ENCODE assay signal across 11 mouse cellular contexts in genomic region chr4:62870391-62870983, GRCm38 (mm10).
DNase-seq lines count a peak whose midpoint lies in the region; ATAC-seq and TF ChIP-seq lines count a peak whose summit lies in the region.
"Had no signal": no experiment of that assay in that cellular context is flagged by ENCODE, and none has a peak within 500 bp of the region (broad histone marks: within the 10 kb centered on the region; RNA-seq: fewer than 3 reads in every experiment).

No protein-coding gene starts in this region.

- WGBS in hindbrain, embryonic 16.5 days: 55% methylated on average over 14 of the region's 14 CpGs
- WGBS in lung, embryonic 15.5 days: 43% methylated on average over 14 of the region's 14 CpGs

- no peaks in the 10 kb centered on the region for H3K27me3 ChIP-seq in hindbrain, embryonic 16.5 days (replicated peaks; ENCODE audit: control insufficient read depth, insufficient read depth, low read length)
- H3K27me3 ChIP-seq in lung, embryonic 15.5 days: no peaks in the 10 kb centered on the region

- TF ChIP-seq POLR2A in brain, embryonic 14.5 days (IDR thresholded peaks at IDR 0.05; ENCODE audit: borderline replicate concordance, extremely low read depth, insufficient read depth, insufficient read length, poor library complexity, severe bottlenecking): no peak

- H3K36me3 ChIP-seq in hindbrain, embryonic 16.5 days (ENCODE audit: control insufficient read depth, insufficient read depth, low read length): no peaks in the 10 kb centered on the region
- no peaks in the 10 kb centered on the region for H3K36me3 ChIP-seq in lung, embryonic 15.5 days
- H3K36me3 ChIP-seq: G1E had no signal

- H3K4me3 ChIP-seq in gastrocnemius, adult 2 months: no peak overlapping the region
- H3K4me3 ChIP-seq in hindbrain, embryonic 16.5 days (ENCODE audit: low read length): no peak overlapping the region
- no peak overlapping the region for H3K4me3 ChIP-seq in lung, embryonic 15.5 days
- H3K4me3 ChIP-seq: erythroblast, embryonic 14.5 days had no signal

- no peak for TF ChIP-seq CTCF in gastrocnemius, adult 2 months (IDR thresholded peaks at IDR 0.05)
- TF ChIP-seq CTCF in brain, embryonic 14.5 days (IDR thresholded peaks at IDR 0.05; ENCODE audit: borderline replicate concordance, extremely low read depth, insufficient read depth, insufficient read length): no peak

- H3K4me1 ChIP-seq in hindbrain, embryonic 16.5 days (ENCODE audit: control insufficient read depth, insufficient read depth, low read depth, low read length): 0 out of 2 replicates have a peak, but pooled peaks cover 4% of the 10 kb centered on the region
- 0 out of 2 replicates have a peak, but pooled peaks cover 6% of the 10 kb centered on the region for H3K4me1 ChIP-seq in lung, embryonic 15.5 days

- peak; percentile 80 for ATAC-seq in hindbrain, embryonic 16.5 days
- ATAC-seq in lung, embryonic 15.5 days (ENCODE audit: borderline replicate concordance, extremely low read depth, low FRiP score, low TSS enrichment): peak; percentile 35; the same call in 1 of the 2 replicates
- no peak for ATAC-seq in monocyte, adult 5-6 weeks (replicated peaks; ENCODE audit: insufficient number of reproducible peaks, low FRiP score, low TSS enrichment, poor library complexity, severe bottlenecking)

- peak; percentile 21 for DNase-seq in gastrocnemius, postnatal 14 days
- no peak for DNase-seq in gastrocnemius, adult 2 months
- peak; percentile 79 for DNase-seq in brain, embryonic 14.5 days (ENCODE audit: low read depth)
- no peak for DNase-seq in thymus, postnatal 25 days
- DNase-seq in thymus, postnatal 36 days: no peak

- intact Hi-C loops in gastrocnemius, postnatal 14 days (cut with DNase I; ENCODE audit: low total_unique reads): no loop called here
- intact Hi-C loops in gastrocnemius, adult 2 months (cut with DNase I): no loop called here

- no peaks in the 10 kb centered on the region for H3K9me3 ChIP-seq in hindbrain, embryonic 16.5 days (ENCODE audit: control insufficient read depth, low read length)
- no peaks in the 10 kb centered on the region for H3K9me3 ChIP-seq in lung, embryonic 15.5 days

- H3K27ac ChIP-seq in gastrocnemius, adult 2 months: no peak overlapping the region
- H3K27ac ChIP-seq in hindbrain, embryonic 16.5 days (ENCODE audit: low read depth, low read length): no peak overlapping the region
- no peak overlapping the region for H3K27ac ChIP-seq in lung, embryonic 15.5 days
- H3K27ac ChIP-seq: liver, embryonic 14.5 days had no signal

- no peak overlapping the region for H3K4me2 ChIP-seq in hindbrain, embryonic 16.5 days (ENCODE audit: low read length)
- no peak overlapping the region for H3K4me2 ChIP-seq in lung, embryonic 15.5 days

- no peak overlapping the region for H3K9ac ChIP-seq in hindbrain, embryonic 16.5 days (ENCODE audit: low read depth, low read length)
- H3K9ac ChIP-seq in lung, embryonic 15.5 days: no peak overlapping the region
- H3K9ac ChIP-seq: liver, embryonic 14.5 days had no signal

Comparison
In these comparisons a context has a peak if more than half of its experiments do, and no peak if none do; other contexts are left out.
1. DNase-seq: peak in gastrocnemius, postnatal 14 days (single experiment) and brain, embryonic 14.5 days (single experiment); none in gastrocnemius, adult 2 months (single experiment), thymus, postnatal 25 days (single experiment) and thymus, postnatal 36 days (0 of 2).